Mouse (Mus musculus): ENCODE data around the gene Susd6. TPM values are rescaled to one million over a fixed set of nuclear protein-coding genes. Genes with fewer than 3 reads are reported as not detected.
A peak's percentile ranks its signal among the peaks of the same experiment; 100 is the strongest.

The Susd6 gene
- polyA plus RNA-seq, 1 experiment from 2014 or later, result 23.3 TPM

- DNase-seq (ENCODE audit: low spot score), result no peak
- no peak for ATAC-seq (ENCODE audit: insufficient read depth, low FRiP score, low TSS enrichment)
- WGBS, result 79% methylated on average over 2 of the region's 2 CpGs
- H3K9me3 ChIP-seq (ENCODE audit: control insufficient read depth, low read length), result no peaks in the 10 kb centered on the region
- no peaks in the 10 kb centered on the region for H3K36me3 ChIP-seq (ENCODE audit: control insufficient read depth, insufficient read depth, low read length)
- no peak overlapping the region for H3K27ac ChIP-seq (ENCODE audit: low read depth, low read length)
- H3K4me3 ChIP-seq (ENCODE audit: low read depth, low read length), result no peak overlapping the region
- no peak overlapping the region for H3K4me2 ChIP-seq (ENCODE audit: low read depth)
- H3K9ac ChIP-seq (ENCODE audit: low read length), result no peak overlapping the region
- no peaks in the 10 kb centered on the region for H3K4me1 ChIP-seq (ENCODE audit: control insufficient read depth, insufficient read depth, low read length)
- H3K27me3 ChIP-seq (ENCODE audit: control insufficient read depth, insufficient read depth, low read length), result no peaks in the 10 kb centered on the region
These were observed 96.7 kb downstream of the Susd6 start for GRCm38 (mm10) chr12:80887036-80887435.

GRCm38 (mm10) chr12:80889331-80889730, 99.0 kb downstream of the Susd6 start:
- Histone ChIP-seq H3K4me3 (ENCODE audit: low read depth, low read length) (no peak overlapping the region), H3K4me2 (ENCODE audit: low read depth) (no peak overlapping the region), H3K4me1 (ENCODE audit: control insufficient read depth, insufficient read depth, low read length) (no peaks in the 10 kb centered on the region), H3K27me3 (ENCODE audit: control insufficient read depth, insufficient read depth, low read length) (no peaks in the 10 kb centered on the region), H3K27ac (ENCODE audit: low read depth, low read length) (no peak overlapping the region), H3K9ac (ENCODE audit: low read length) (no peak overlapping the region), H3K9me3 (ENCODE audit: control insufficient read depth, low read length) (no peaks in the 10 kb centered on the region), H3K36me3 (ENCODE audit: control insufficient read depth, insufficient read depth, low read length) (no peaks in the 10 kb centered on the region)
- WGBS, result 83% methylated on average over 3 of the region's 3 CpGs
- no peak for DNase-seq (ENCODE audit: low spot score)
- ATAC-seq (ENCODE audit: insufficient read depth, low FRiP score, low TSS enrichment), result no peak

- Histone ChIP-seq H3K9ac (ENCODE audit: low read length) (no peak overlapping the region), H3K4me3 (ENCODE audit: low read depth, low read length) (no peak overlapping the region), H3K4me2 (ENCODE audit: low read depth) (no peak overlapping the region), H3K4me1 (ENCODE audit: control insufficient read depth, insufficient read depth, low read length) (no peaks in the 10 kb centered on the region), H3K27me3 (ENCODE audit: control insufficient read depth, insufficient read depth, low read length) (no peaks in the 10 kb centered on the region), H3K9me3 (ENCODE audit: control insufficient read depth, low read length) (no peaks in the 10 kb centered on the region), H3K36me3 (ENCODE audit: control insufficient read depth, insufficient read depth, low read length) (no peaks in the 10 kb centered on the region), H3K27ac (ENCODE audit: low read depth, low read length) (no peak overlapping the region)
- ATAC-seq (ENCODE audit: insufficient read depth, low FRiP score, low TSS enrichment) (no peak), DNase-seq (ENCODE audit: low spot score) (no peak)
- WGBS, result 91% methylated on average over 2 of the region's 2 CpGs
These were observed 100.8 kb downstream of the Susd6 start for GRCm38 (mm10) chr12:80891074-80891473.

GRCm38 (mm10) chr12:80893720-80894494, 103.6 kb downstream of the Susd6 start:
- H3K9me3 ChIP-seq (ENCODE audit: control insufficient read depth, low read length), result no peaks in the 10 kb centered on the region
- ATAC-seq (ENCODE audit: insufficient read depth, low FRiP score, low TSS enrichment) (no peak), DNase-seq (ENCODE audit: low spot score) (no peak)
- no peak overlapping the region for H3K9ac ChIP-seq (ENCODE audit: low read length)
- no peak overlapping the region for H3K4me3 ChIP-seq (ENCODE audit: low read depth, low read length)
- no peak overlapping the region for H3K27ac ChIP-seq (ENCODE audit: low read depth, low read length)
- no peaks in the 10 kb centered on the region for H3K4me1 ChIP-seq (ENCODE audit: control insufficient read depth, insufficient read depth, low read length)
- no peaks in the 10 kb centered on the region for H3K27me3 ChIP-seq (ENCODE audit: control insufficient read depth, insufficient read depth, low read length)
- H3K4me2 ChIP-seq (ENCODE audit: low read depth), result no peak overlapping the region
- WGBS, result 90% methylated on average over 18 of the region's 18 CpGs
- H3K36me3 ChIP-seq (ENCODE audit: control insufficient read depth, insufficient read depth, low read length), result no peaks in the 10 kb centered on the region

GRCm38 (mm10) chr12:80894973-80895570, 104.8 kb downstream of the Susd6 start:
- Histone ChIP-seq H3K27ac (ENCODE audit: low read depth, low read length) (no peak overlapping the region), H3K36me3 (ENCODE audit: control insufficient read depth, insufficient read depth, low read length) (no peaks in the 10 kb centered on the region), H3K4me1 (ENCODE audit: control insufficient read depth, insufficient read depth, low read length) (no peaks in the 10 kb centered on the region), H3K4me2 (ENCODE audit: low read depth) (peak overlapping the region; percentile 36), H3K4me3 (ENCODE audit: low read depth, low read length) (no peak overlapping the region), H3K27me3 (ENCODE audit: control insufficient read depth, insufficient read depth, low read length) (no peaks in the 10 kb centered on the region), H3K9ac (ENCODE audit: low read length) (peak overlapping the region; percentile 41; the same call in 1 of the 2 replicates), H3K9me3 (ENCODE audit: control insufficient read depth, low read length) (no peaks in the 10 kb centered on the region)
- 12% methylated on average over 19 of the region's 19 CpGs for WGBS
- ATAC-seq (ENCODE audit: insufficient read depth, low FRiP score, low TSS enrichment) (peak; percentile 69; the same call in 1 of the 2 replicates), DNase-seq (ENCODE audit: low spot score) (peak; percentile 86)

GRCm38 (mm10) chr12:80909631-80910030, 119.3 kb downstream of the Susd6 start:
- WGBS, result 88% methylated on average over 8 of the region's 8 CpGs
- H3K4me2 ChIP-seq (ENCODE audit: low read depth), result no peak overlapping the region
- DNase-seq (ENCODE audit: low spot score) (no peak), ATAC-seq (ENCODE audit: insufficient read depth, low FRiP score, low TSS enrichment) (no peak)
- H3K4me3 ChIP-seq (ENCODE audit: low read depth, low read length), result no peak overlapping the region
- H3K36me3 ChIP-seq (ENCODE audit: control insufficient read depth, insufficient read depth, low read length), result no peaks in the 10 kb centered on the region
- no peak overlapping the region for H3K27ac ChIP-seq (ENCODE audit: low read depth, low read length)
- no peaks in the 10 kb centered on the region for H3K9me3 ChIP-seq (ENCODE audit: control insufficient read depth, low read length)
- no peaks in the 10 kb centered on the region for H3K4me1 ChIP-seq (ENCODE audit: control insufficient read depth, insufficient read depth, low read length)
- H3K27me3 ChIP-seq (ENCODE audit: control insufficient read depth, insufficient read depth, low read length), result no peaks in the 10 kb centered on the region
- H3K9ac ChIP-seq (ENCODE audit: low read length), result no peak overlapping the region

GRCm38 (mm10) chr12:80917764-80918163, 127.5 kb downstream of the Susd6 start:
- Histone ChIP-seq H3K4me2 (ENCODE audit: low read depth) (no peak overlapping the region), H3K27me3 (ENCODE audit: control insufficient read depth, insufficient read depth, low read length) (no peaks in the 10 kb centered on the region), H3K9ac (ENCODE audit: low read length) (no peak overlapping the region), H3K9me3 (ENCODE audit: control insufficient read depth, low read length) (no peaks in the 10 kb centered on the region), H3K4me3 (ENCODE audit: low read depth, low read length) (no peak overlapping the region), H3K27ac (ENCODE audit: low read depth, low read length) (no peak overlapping the region), H3K36me3 (ENCODE audit: control insufficient read depth, insufficient read depth, low read length) (no peaks in the 10 kb centered on the region), H3K4me1 (ENCODE audit: control insufficient read depth, insufficient read depth, low read length) (no peaks in the 10 kb centered on the region)
- 62% methylated on average over 7 of the region's 7 CpGs for WGBS
- DNase-seq (ENCODE audit: low spot score) (no peak), ATAC-seq (ENCODE audit: insufficient read depth, low FRiP score, low TSS enrichment) (no peak)

- 96% methylated on average over 5 of the region's 5 CpGs for WGBS
- Histone ChIP-seq H3K27ac (ENCODE audit: low read depth, low read length) (no peak overlapping the region), H3K4me1 (ENCODE audit: control insufficient read depth, insufficient read depth, low read length) (no peaks in the 10 kb centered on the region), H3K4me2 (ENCODE audit: low read depth) (no peak overlapping the region), H3K36me3 (ENCODE audit: control insufficient read depth, insufficient read depth, low read length) (no peaks in the 10 kb centered on the region), H3K4me3 (ENCODE audit: low read depth, low read length) (no peak overlapping the region), H3K27me3 (ENCODE audit: control insufficient read depth, insufficient read depth, low read length) (no peaks in the 10 kb centered on the region), H3K9ac (ENCODE audit: low read length) (no peak overlapping the region), H3K9me3 (ENCODE audit: control insufficient read depth, low read length) (no peaks in the 10 kb centered on the region)
- ATAC-seq (ENCODE audit: insufficient read depth, low FRiP score, low TSS enrichment) (no peak), DNase-seq (ENCODE audit: low spot score) (no peak)
These were observed 131.0 kb downstream of the Susd6 start for GRCm38 (mm10) chr12:80921301-80921700.

GRCm38 (mm10) chr12:80922869-80923268, 132.6 kb downstream of the Susd6 start:
- no peak overlapping the region for H3K9ac ChIP-seq (ENCODE audit: low read length)
- H3K4me1 ChIP-seq (ENCODE audit: control insufficient read depth, insufficient read depth, low read length), result no peaks in the 10 kb centered on the region
- no peak overlapping the region for H3K27ac ChIP-seq (ENCODE audit: low read depth, low read length)
- H3K4me2 ChIP-seq (ENCODE audit: low read depth), result no peak overlapping the region
- no peaks in the 10 kb centered on the region for H3K36me3 ChIP-seq (ENCODE audit: control insufficient read depth, insufficient read depth, low read length)
- no peaks in the 10 kb centered on the region for H3K9me3 ChIP-seq (ENCODE audit: control insufficient read depth, low read length)
- no peak for ATAC-seq (ENCODE audit: insufficient read depth, low FRiP score, low TSS enrichment)
- no peak for DNase-seq (ENCODE audit: low spot score)
- H3K4me3 ChIP-seq (ENCODE audit: low read depth, low read length), result no peak overlapping the region
- 3% methylated on average over 7 of the region's 7 CpGs for WGBS
- H3K27me3 ChIP-seq (ENCODE audit: control insufficient read depth, insufficient read depth, low read length), result no peaks in the 10 kb centered on the region

Measured in neural tube, embryonic 11.5 days (tissue).